Mouse (Mus musculus) c-Kit-positive CD71-positive TER-119-positive erythroid progenitor cells, embryonic 14.5 days (primary cell): Measurements from ENCODE around the gene Gpam.

Source experiments
- DNase-seq: peaks from one replicate; pipeline ENCODE4 v3.0.0-alpha.2; 2013; ENCODE audit warnings: low spot score

The Gpam gene

GRCm38 (mm10) chr19:55101659-55102058 lies 25.4 kb downstream of the Gpam start:
- no peak for DNase-seq

- no peak for DNase-seq
These were observed 26.6 kb downstream of the Gpam start for GRCm38 (mm10) chr19:55100227-55101140.

GRCm38 (mm10) chr19:55099184-55100160 lies 27.6 kb downstream of the Gpam start:
- peak; percentile 71 for DNase-seq

GRCm38 (mm10) chr19:55098409-55099183 lies 28.4 kb downstream of the Gpam start:
- peak; percentile 34 for DNase-seq

GRCm38 (mm10) chr19:55097396-55097967 lies 29.6 kb downstream of the Gpam start:
- no peak for DNase-seq

GRCm38 (mm10) chr19:55096666-55097065 lies 30.4 kb downstream of the Gpam start:
- no peak for DNase-seq

GRCm38 (mm10) chr19:55095547-55095946 lies 31.5 kb downstream of the Gpam start:
- no peak for DNase-seq

GRCm38 (mm10) chr19:55091602-55092413 lies 35.2 kb downstream of the Gpam start:
- DNase-seq: no peak

- no peak for DNase-seq
These were observed 36.2 kb downstream of the Gpam start for GRCm38 (mm10) chr19:55090885-55091284.

- DNase-seq: no peak
These were observed 36.9 kb downstream of the Gpam start for GRCm38 (mm10) chr19:55090142-55090541.

- no peak for DNase-seq
These were observed 39.3 kb downstream of the Gpam start for GRCm38 (mm10) chr19:55087776-55088175.

- DNase-seq: peak; percentile 25
These were observed 41.2 kb downstream of the Gpam start for GRCm38 (mm10) chr19:55085857-55086185.

- DNase-seq: peak; percentile 40
These were observed 41.8 kb downstream of the Gpam start for GRCm38 (mm10) chr19:55084971-55085856.

GRCm38 (mm10) chr19:55076822-55077221 lies 50.2 kb downstream of the Gpam start:
- no peak for DNase-seq

- no peak for DNase-seq
These were observed 54.0 kb downstream of the Gpam start for GRCm38 (mm10) chr19:55073004-55073403.

GRCm38 (mm10) chr19:55069054-55069453 lies 58.0 kb downstream of the Gpam start:
- no peak for DNase-seq

GRCm38 (mm10) chr19:55063272-55063671 lies 63.8 kb downstream of the Gpam start:
- no peak for DNase-seq

- no peak for DNase-seq
These were observed 64.5 kb downstream of the Gpam start for GRCm38 (mm10) chr19:55062501-55062900.

GRCm38 (mm10) chr19:55061951-55062350 lies 65.1 kb downstream of the Gpam start:
- peak; percentile 37 for DNase-seq

- DNase-seq: no peak
These were observed 65.6 kb downstream of the Gpam start for GRCm38 (mm10) chr19:55061447-55061901.
